Mouse (Mus musculus) thymus, postnatal 25 days (tissue): ENCODE results near the gene Synj1.

Experiments
- DNase-seq: peaks from one replicate; pipeline ENCODE4 v3.0.0; 2022

Synj1 gene

GRCm38 (mm10) chr16:90934687-90935328 lies 76.3 kb downstream of the Synj1 start, which contains the start of gene Cfap298:
Cfap298 (minus strand) TSS chr16:90935114.
- DNase-seq, result peak; percentile 92

GRCm38 (mm10) chr16:90934193-90934686 lies 76.9 kb downstream of the Synj1 start:
- DNase-seq, result no peak

GRCm38 (mm10) chr16:90933534-90934176 lies 77.5 kb downstream of the Synj1 start:
- DNase-seq, result peak; percentile 7

GRCm38 (mm10) chr16:90927446-90927845 lies 83.7 kb downstream of the Synj1 start:
- no peak for DNase-seq

GRCm38 (mm10) chr16:90925461-90925860 lies 85.6 kb downstream of the Synj1 start:
- peak; percentile 33 for DNase-seq

- DNase-seq, result no peak
Observed at GRCm38 (mm10) chr16:90924606-90925370, 86.3 kb downstream of the Synj1 start.

GRCm38 (mm10) chr16:90921471-90922159 lies 89.5 kb downstream of the Synj1 start:
- no peak for DNase-seq

GRCm38 (mm10) chr16:90917156-90917555 lies 94.0 kb downstream of the Synj1 start:
- no peak for DNase-seq

GRCm38 (mm10) chr16:90916040-90916481 lies 95.0 kb downstream of the Synj1 start:
- DNase-seq, result no peak

- no peak for DNase-seq
Observed at GRCm38 (mm10) chr16:90911766-90912165, 99.3 kb downstream of the Synj1 start.

GRCm38 (mm10) chr16:90910855-90911533 lies 100.1 kb downstream of the Synj1 start:
- DNase-seq, result no peak

GRCm38 (mm10) chr16:90907250-90907649 lies 103.9 kb downstream of the Synj1 start:
- no peak for DNase-seq

- DNase-seq, result no peak
Observed at GRCm38 (mm10) chr16:90903300-90903699, 107.8 kb downstream of the Synj1 start.

- DNase-seq, result no peak
Observed at GRCm38 (mm10) chr16:90901364-90901763, 109.7 kb downstream of the Synj1 start.

- DNase-seq, result no peak
Observed at GRCm38 (mm10) chr16:90899498-90899897, 111.6 kb downstream of the Synj1 start.

- no peak for DNase-seq
Observed at GRCm38 (mm10) chr16:90897651-90898050, 113.5 kb downstream of the Synj1 start.

GRCm38 (mm10) chr16:90893792-90894191 lies 117.3 kb downstream of the Synj1 start:
- no peak for DNase-seq

- no peak for DNase-seq
Observed at GRCm38 (mm10) chr16:90893019-90893418, 118.1 kb downstream of the Synj1 start.

GRCm38 (mm10) chr16:90892081-90892480 lies 119.0 kb downstream of the Synj1 start:
- no peak for DNase-seq

GRCm38 (mm10) chr16:90891601-90892000 lies 119.5 kb downstream of the Synj1 start:
- DNase-seq, result no peak

- DNase-seq, result no peak
Observed at GRCm38 (mm10) chr16:90890683-90891082, 120.4 kb downstream of the Synj1 start.
